Mouse (Mus musculus): Measurements from ENCODE around the gene Sh3gl3.

The Sh3gl3 gene

GRCm38 (mm10) chr7:82173540-82173939, at the start of gene Sh3gl3:
TSS of gene Sh3gl3 (plus strand) at chr7:82173840.
- DNase-seq, result no peak

- DNase-seq, result no peak
Measured at GRCm38 (mm10) chr7:82138196-82138595, 35.4 kb upstream of the Sh3gl3 start.

GRCm38 (mm10) chr7:82147151-82147550, 26.5 kb upstream of the Sh3gl3 start:
- DNase-seq, result no peak

- DNase-seq, result no peak
Measured at GRCm38 (mm10) chr7:82164681-82165080, 9.0 kb upstream of the Sh3gl3 start.

GRCm38 (mm10) chr7:82174571-82175326, 1.1 kb downstream of the Sh3gl3 start:
- peak; percentile 34 to 46 for DNase-seq

- DNase-seq, result no peak
Measured at GRCm38 (mm10) chr7:82175327-82175721, 1.7 kb downstream of the Sh3gl3 start.

- DNase-seq, result no peak
Measured at GRCm38 (mm10) chr7:82176192-82176591, 2.6 kb downstream of the Sh3gl3 start.

- no peak for DNase-seq
Measured at GRCm38 (mm10) chr7:82177336-82177735, 3.7 kb downstream of the Sh3gl3 start.

GRCm38 (mm10) chr7:82180919-82181318, 7.3 kb downstream of the Sh3gl3 start:
- DNase-seq, result no peak

GRCm38 (mm10) chr7:82182781-82183180, 9.1 kb downstream of the Sh3gl3 start:
- no peak for DNase-seq

- DNase-seq, result no peak
Measured at GRCm38 (mm10) chr7:82191604-82192003, 18.0 kb downstream of the Sh3gl3 start.

GRCm38 (mm10) chr7:82192512-82192911, 18.9 kb downstream of the Sh3gl3 start:
- DNase-seq, result no peak

GRCm38 (mm10) chr7:82203111-82203510, 29.5 kb downstream of the Sh3gl3 start:
- DNase-seq, result no peak

GRCm38 (mm10) chr7:82204014-82204784, 30.6 kb downstream of the Sh3gl3 start:
- peak; percentile 62 to 66 for DNase-seq

- DNase-seq, result no peak
Measured at GRCm38 (mm10) chr7:82204975-82205374, 31.3 kb downstream of the Sh3gl3 start.

GRCm38 (mm10) chr7:82206787-82207186, 33.1 kb downstream of the Sh3gl3 start:
- DNase-seq, result no peak

- DNase-seq, result no peak
Measured at GRCm38 (mm10) chr7:82221380-82221933, 47.8 kb downstream of the Sh3gl3 start.

GRCm38 (mm10) chr7:82223906-82224846, 50.5 kb downstream of the Sh3gl3 start:
- DNase-seq, result no peak

- DNase-seq, result no peak
Measured at GRCm38 (mm10) chr7:82233201-82233600, 59.6 kb downstream of the Sh3gl3 start.

- DNase-seq, result peak; percentile 7 to 45
Measured at GRCm38 (mm10) chr7:82234010-82234897, 60.6 kb downstream of the Sh3gl3 start.

GRCm38 (mm10) chr7:82234898-82235290, 61.3 kb downstream of the Sh3gl3 start:
- DNase-seq, result no peak

- DNase-seq, result no peak
Measured at GRCm38 (mm10) chr7:82235486-82235885, 61.8 kb downstream of the Sh3gl3 start.

Measured in thymus, adult 18-20 months (tissue).